ENCODE assay signal across 15 mouse cellular contexts in genomic region chr5:5495042-5495441, GRCm38 (mm10). TPM values are rescaled to one million over a fixed set of nuclear protein-coding genes. Genes with fewer than 3 reads are reported as not detected.
DNase-seq lines count a peak whose midpoint lies in the region; ATAC-seq and TF ChIP-seq lines count a peak whose summit lies in the region.
"Had no signal": no experiment of that assay in that cellular context is flagged by ENCODE, and none has a peak within 500 bp of the region (broad histone marks: within the 10 kb centered on the region; RNA-seq: fewer than 3 reads in every experiment).

No protein-coding gene starts in this region.

- ATAC-seq in limb, embryonic 12.5 days (ENCODE audit: insufficient number of reproducible peaks, insufficient read depth, low FRiP score, low TSS enrichment, low read depth) = 0 out of 2 replicates have a peak, but pooled peaks have one; percentile 56
- peak; percentile 54 for ATAC-seq in granulocyte monocyte progenitor cell, adult 5-6 weeks (replicated peaks; ENCODE audit: poor library complexity, severe bottlenecking)
- ATAC-seq in midbrain, postnatal 0 days (ENCODE audit: low FRiP score) = peak; percentile 39; the same call in 1 of the 2 replicates
- no peak for ATAC-seq in CD4-positive, CD25-positive, alpha-beta regulatory T cell, adult 4 months
- ATAC-seq in megakaryocyte, adult 5-6 weeks (ENCODE audit: poor library complexity, severe bottlenecking) = no peak

- 89% methylated on average over 4 of the region's 4 CpGs for WGBS in limb, embryonic 12.5 days
- WGBS in limb, embryonic 10.5 days = 87% methylated on average over 4 of the region's 4 CpGs
- WGBS in midbrain, postnatal 0 days = 83% methylated on average over 4 of the region's 4 CpGs

- peaks cover 3% of the 10 kb centered on the region; the same call in 1 of the 2 replicates for H3K27me3 ChIP-seq in limb, embryonic 12.5 days
- H3K27me3 ChIP-seq in limb, embryonic 10.5 days (ENCODE audit: low read depth, poor library complexity, severe bottlenecking) = peaks cover 8% of the 10 kb centered on the region; the same call in 1 of the 2 replicates
- H3K27me3 ChIP-seq in midbrain, postnatal 0 days (ENCODE audit: insufficient read depth, low read length) = no peaks in the 10 kb centered on the region
- H3K27me3 ChIP-seq: CH12.LX; heart, embryonic 12.5 days had no signal

- DNase-seq in limb, embryonic 10.5 days (ENCODE audit: low spot score) = no peak
- peak; percentile 59 for DNase-seq in 416B (ENCODE audit: low read depth)
- no peak for DNase-seq in midbrain, postnatal 0 days (ENCODE audit: low spot score)
- DNase-seq in right cerebral cortex, postnatal 36 days (ENCODE audit: low spot score in 2 of 2) = no peak
- DNase-seq: gastrocnemius, postnatal 36 days had no signal

- H3K4me1 ChIP-seq in limb, embryonic 12.5 days (replicated peaks) = no peaks in the 10 kb centered on the region
- no peaks in the 10 kb centered on the region for H3K4me1 ChIP-seq in limb, embryonic 10.5 days
- H3K4me1 ChIP-seq in midbrain, postnatal 0 days (ENCODE audit: insufficient read depth, low read length) = no peaks in the 10 kb centered on the region
- H3K4me1 ChIP-seq: heart, embryonic 12.5 days had no signal

- no peak overlapping the region for H3K4me2 ChIP-seq in limb, embryonic 12.5 days
- H3K4me2 ChIP-seq in midbrain, postnatal 0 days (ENCODE audit: low read depth, low read length, poor library complexity, severe bottlenecking) = no peak overlapping the region
- H3K4me2 ChIP-seq: heart, embryonic 12.5 days had no signal

- TF ChIP-seq CTCF in midbrain, postnatal 0 days (IDR thresholded peaks at IDR 0.05) = no peak

- H3K27ac ChIP-seq in limb, embryonic 12.5 days = no peak overlapping the region
- no peak overlapping the region for H3K27ac ChIP-seq in limb, embryonic 10.5 days
- no peak overlapping the region for H3K27ac ChIP-seq in midbrain, postnatal 0 days (ENCODE audit: low read depth, low read length)
- H3K27ac ChIP-seq: liver, embryonic 14.5 days had no signal

- H3K4me3 ChIP-seq in limb, embryonic 12.5 days (replicated peaks) = no peak overlapping the region
- no peak overlapping the region for H3K4me3 ChIP-seq in limb, embryonic 10.5 days
- H3K4me3 ChIP-seq in midbrain, postnatal 0 days (ENCODE audit: low read depth, low read length) = no peak overlapping the region
- H3K4me3 ChIP-seq: heart, embryonic 12.5 days had no signal

- no peak overlapping the region for H3K9ac ChIP-seq in limb, embryonic 12.5 days (replicated peaks)
- no peak overlapping the region for H3K9ac ChIP-seq in midbrain, postnatal 0 days (replicated peaks; ENCODE audit: low read length, poor library complexity, severe bottlenecking)
- H3K9ac ChIP-seq: heart, embryonic 12.5 days; liver, embryonic 14.5 days had no signal

- no peaks in the 10 kb centered on the region for H3K36me3 ChIP-seq in limb, embryonic 12.5 days
- H3K36me3 ChIP-seq in limb, embryonic 10.5 days = no peaks in the 10 kb centered on the region
- H3K36me3 ChIP-seq in midbrain, postnatal 0 days (ENCODE audit: insufficient read depth, low read length) = no peaks in the 10 kb centered on the region
- H3K36me3 ChIP-seq: heart, embryonic 12.5 days had no signal

- no peaks in the 10 kb centered on the region for H3K9me3 ChIP-seq in limb, embryonic 12.5 days
- H3K9me3 ChIP-seq in limb, embryonic 10.5 days (replicated peaks) = no peaks in the 10 kb centered on the region
- no peaks in the 10 kb centered on the region for H3K9me3 ChIP-seq in midbrain, postnatal 0 days (ENCODE audit: low read length)
- H3K9me3 ChIP-seq: heart, embryonic 12.5 days had no signal

RNA-seq across cellular contexts. Expression of gene 1700015F17Rik, which starts 16.1 kb away (rescaled TPM):
- not detected in 2 replicates for polyA plus RNA-seq in limb, embryonic 12.5 days (2016; fragmentation: Nextera tagmentation; extraction: Ambion mirVana)
- polyA plus RNA-seq in limb, embryonic 10.5 days (2016; fragmentation: Nextera tagmentation; extraction: Ambion mirVana) = not detected in 2 replicates
- not detected in 2 replicates for total RNA-seq in granulocyte monocyte progenitor cell, adult 5-6 weeks (2014; fragmentation: Nextera tagmentation)
- total RNA-seq in granulocyte monocyte progenitor cell, adult 5-6 weeks (2017) = not detected in 2 replicates
- 0.42 TPM in 1 of 2 replicates, not detected in the other for total RNA-seq in midbrain, postnatal 0 days (2014; rRNA removed)
- 0.22 and 0.33 TPM in 2 replicates for polyA plus RNA-seq in midbrain, postnatal 0 days (2015; fragmentation: Nextera tagmentation; extraction: Ambion mirVana)
- polyA plus RNA-seq in CD4-positive, CD25-positive, alpha-beta regulatory T cell, adult 4 months (2017; shearing (Covaris generic)) = not detected
- total RNA-seq in megakaryocyte, adult 5-6 weeks (2015) = not detected in 2 replicates
- total RNA-seq in megakaryocyte, adult 5-6 weeks (2017) = not detected in 2 replicates
- total RNA-seq: CH12.LX; gastrocnemius, postnatal 36 days; hematopoietic stem cell, adult 5-6 weeks; layer of hippocampus, postnatal 10 days had no signal
- polyA plus RNA-seq: heart, embryonic 12.5 days; kidney, embryonic 16.5 days; liver, embryonic 14.5 days had no signal

RNA-seq across cellular contexts. Expression of gene Cldn12, which starts 19.7 kb away (rescaled TPM):
- 21.6 and 23.6 TPM in 2 replicates for polyA plus RNA-seq in limb, embryonic 12.5 days (2016; fragmentation: Nextera tagmentation; extraction: Ambion mirVana)
- 25.7 and 29.8 TPM in 2 replicates for polyA plus RNA-seq in limb, embryonic 10.5 days (2016; fragmentation: Nextera tagmentation; extraction: Ambion mirVana)
- total RNA-seq in granulocyte monocyte progenitor cell, adult 5-6 weeks (2014; fragmentation: Nextera tagmentation) = 1.4 and 3.4 TPM in 2 replicates
- total RNA-seq in granulocyte monocyte progenitor cell, adult 5-6 weeks (2017) = 4.2 and 7.5 TPM in 2 replicates
- total RNA-seq in midbrain, postnatal 0 days (2014; rRNA removed) = 16.7 and 21.4 TPM in 2 replicates
- 13.9 and 14.5 TPM in 2 replicates for polyA plus RNA-seq in midbrain, postnatal 0 days (2015; fragmentation: Nextera tagmentation; extraction: Ambion mirVana)
- polyA plus RNA-seq in CD4-positive, CD25-positive, alpha-beta regulatory T cell, adult 4 months (2017; shearing (Covaris generic)) = 1 to 10 TPM; 2.3 to 3.7 TPM
- total RNA-seq in megakaryocyte, adult 5-6 weeks (2015) = 0.80 and 3.2 TPM in 2 replicates
- total RNA-seq in megakaryocyte, adult 5-6 weeks (2017) = 2.2 and 2.3 TPM in 2 replicates

Comparison
In these comparisons a context has a peak if more than half of its experiments do, and no peak if none do; other contexts are left out.
1. ATAC-seq: peak in limb, embryonic 12.5 days (single experiment), granulocyte monocyte progenitor cell, adult 5-6 weeks (single experiment) and midbrain, postnatal 0 days (single experiment); none in CD4-positive, CD25-positive, alpha-beta regulatory T cell, adult 4 months (single experiment) and megakaryocyte, adult 5-6 weeks (single experiment).